Mouse (Mus musculus): Measurements from ENCODE around the gene Pwp2. TPM values are rescaled to one million over a fixed set of nuclear protein-coding genes. Genes with fewer than 3 reads are reported as not detected.
"Not testable (repeated sequence)": the region's sequence is repeated elsewhere in the genome, so short reads cannot be mapped to it uniquely, and the experiment has no call there.

The Pwp2 gene
- polyA plus RNA-seq, 1 experiment, result 17.2 TPM

GRCm38 (mm10) chr10:78192933-78193332, 8.0 kb upstream of the Pwp2 start:
- H3K4me1 ChIP-seq (ENCODE audit: control insufficient read depth, insufficient read depth, low read length), result no peaks in the 10 kb centered on the region
- 93% methylated on average over 5 of the region's 5 CpGs for WGBS
- TF ChIP-seq CTCF (IDR thresholded peaks at IDR 0.05; ENCODE audit: borderline replicate concordance, insufficient read depth, low read depth, low read length), result no peak
- no peak for TF ChIP-seq POLR2A (IDR thresholded peaks at IDR 0.05; ENCODE audit: borderline replicate concordance, insufficient read depth, low read length)

GRCm38 (mm10) chr10:78186076-78186475, 1.1 kb upstream of the Pwp2 start:
- WGBS, result 93% methylated on average over 4 of the region's 4 CpGs
- not testable (repeated sequence) for DNase-seq; H3K4me1 ChIP-seq (ENCODE audit: control insufficient read depth, insufficient read depth, low read length); H3K27ac ChIP-seq (ENCODE audit: insufficient read depth, low read length); H3K4me3 ChIP-seq (replicated peaks; ENCODE audit: insufficient read depth, low read depth, low read length); H3K27me3 ChIP-seq (ENCODE audit: control insufficient read depth, insufficient read depth, low read length)

More at GRCm38 (mm10) chr10:78192933-78193332, 8.0 kb upstream of the Pwp2 start:
- Histone ChIP-seq H3K27ac (ENCODE audit: insufficient read depth, low read length) (no peak overlapping the region), H3K4me3 (replicated peaks; ENCODE audit: insufficient read depth, low read depth, low read length) (no peak overlapping the region), H3K27me3 (ENCODE audit: control insufficient read depth, insufficient read depth, low read length) (no peaks in the 10 kb centered on the region)
- DNase-seq, result no peak

- Histone ChIP-seq H3K4me1 (ENCODE audit: control insufficient read depth, insufficient read depth, low read length) (no peaks in the 10 kb centered on the region), H3K27me3 (ENCODE audit: control insufficient read depth, insufficient read depth, low read length) (no peaks in the 10 kb centered on the region), H3K4me3 (replicated peaks; ENCODE audit: insufficient read depth, low read depth, low read length) (peak overlapping the region; percentile 63), H3K27ac (ENCODE audit: insufficient read depth, low read length) (no peak overlapping the region; the same call in 1 of the 2 replicates)
- WGBS, result 11% methylated on average over 9 of the region's 9 CpGs
- DNase-seq, result no peak
- TF ChIP-seq POLR2A (IDR thresholded peaks at IDR 0.05; ENCODE audit: borderline replicate concordance, insufficient read depth, low read length) (no peak), CTCF (IDR thresholded peaks at IDR 0.05; ENCODE audit: borderline replicate concordance, insufficient read depth, low read depth, low read length) (no peak)
Observed at GRCm38 (mm10) chr10:78185381-78185725, 404 bp upstream of the Pwp2 start.

GRCm38 (mm10) chr10:78183577-78183976, 1.4 kb downstream of the Pwp2 start:
- Histone ChIP-seq H3K4me1 (ENCODE audit: control insufficient read depth, insufficient read depth, low read length) (no peaks in the 10 kb centered on the region), H3K27me3 (ENCODE audit: control insufficient read depth, insufficient read depth, low read length) (no peaks in the 10 kb centered on the region), H3K4me3 (replicated peaks; ENCODE audit: insufficient read depth, low read depth, low read length) (no peak overlapping the region), H3K27ac (ENCODE audit: insufficient read depth, low read length) (no peak overlapping the region)
- DNase-seq, result no peak
- 78% methylated on average over 3 of the region's 3 CpGs for WGBS
- TF ChIP-seq CTCF (IDR thresholded peaks at IDR 0.05; ENCODE audit: borderline replicate concordance, insufficient read depth, low read depth, low read length) (no peak), POLR2A (IDR thresholded peaks at IDR 0.05; ENCODE audit: borderline replicate concordance, insufficient read depth, low read length) (no peak)

GRCm38 (mm10) chr10:78182321-78182720, 2.6 kb downstream of the Pwp2 start:
- no peaks in the 10 kb centered on the region for H3K4me1 ChIP-seq (ENCODE audit: control insufficient read depth, insufficient read depth, low read length)
- no peak overlapping the region for H3K4me3 ChIP-seq (replicated peaks; ENCODE audit: insufficient read depth, low read depth, low read length)
- TF ChIP-seq POLR2A (IDR thresholded peaks at IDR 0.05; ENCODE audit: borderline replicate concordance, insufficient read depth, low read length) (no peak), CTCF (IDR thresholded peaks at IDR 0.05; ENCODE audit: borderline replicate concordance, insufficient read depth, low read depth, low read length) (no peak)
- H3K27me3 ChIP-seq (ENCODE audit: control insufficient read depth, insufficient read depth, low read length), result no peaks in the 10 kb centered on the region
- WGBS, result 93% methylated on average over 17 of the region's 17 CpGs
- DNase-seq, result no peak
- no peak overlapping the region for H3K27ac ChIP-seq (ENCODE audit: insufficient read depth, low read length)

GRCm38 (mm10) chr10:78174474-78174873, 10.5 kb downstream of the Pwp2 start:
- Histone ChIP-seq H3K27ac (ENCODE audit: insufficient read depth, low read length) (no peak overlapping the region), H3K4me1 (ENCODE audit: control insufficient read depth, insufficient read depth, low read length) (peaks cover 6% of the 10 kb centered on the region; the same call in 1 of the 2 replicates), H3K4me3 (replicated peaks; ENCODE audit: insufficient read depth, low read depth, low read length) (no peak overlapping the region), H3K27me3 (ENCODE audit: control insufficient read depth, insufficient read depth, low read length) (no peaks in the 10 kb centered on the region)
- WGBS, result 95% methylated on average over 5 of the region's 5 CpGs
- TF ChIP-seq CTCF (IDR thresholded peaks at IDR 0.05; ENCODE audit: borderline replicate concordance, insufficient read depth, low read depth, low read length) (no peak), POLR2A (IDR thresholded peaks at IDR 0.05; ENCODE audit: borderline replicate concordance, insufficient read depth, low read length) (no peak)
- no peak for DNase-seq

- no peak for TF ChIP-seq POLR2A (IDR thresholded peaks at IDR 0.05; ENCODE audit: borderline replicate concordance, insufficient read depth, low read length)
- no peak for TF ChIP-seq CTCF (IDR thresholded peaks at IDR 0.05; ENCODE audit: borderline replicate concordance, insufficient read depth, low read depth, low read length)
- peaks cover 24% of the 10 kb centered on the region for H3K4me1 ChIP-seq (ENCODE audit: control insufficient read depth, insufficient read depth, low read length)
- no peak for DNase-seq
- 90% methylated on average over 9 of the region's 9 CpGs for WGBS
- H3K4me3 ChIP-seq (replicated peaks; ENCODE audit: insufficient read depth, low read depth, low read length), result no peak overlapping the region
- H3K27me3 ChIP-seq (ENCODE audit: control insufficient read depth, insufficient read depth, low read length), result no peaks in the 10 kb centered on the region
- no peak overlapping the region for H3K27ac ChIP-seq (ENCODE audit: insufficient read depth, low read length)
Observed at GRCm38 (mm10) chr10:78171581-78171980, 13.4 kb downstream of the Pwp2 start.

GRCm38 (mm10) chr10:78171057-78171456, 13.9 kb downstream of the Pwp2 start:
- no peak for DNase-seq
- no peak overlapping the region for H3K4me3 ChIP-seq (replicated peaks; ENCODE audit: insufficient read depth, low read depth, low read length)
- TF ChIP-seq POLR2A (IDR thresholded peaks at IDR 0.05; ENCODE audit: borderline replicate concordance, insufficient read depth, low read length) (no peak), CTCF (IDR thresholded peaks at IDR 0.05; ENCODE audit: borderline replicate concordance, insufficient read depth, low read depth, low read length) (no peak)
- H3K27ac ChIP-seq (ENCODE audit: insufficient read depth, low read length), result no peak overlapping the region
- H3K27me3 ChIP-seq (ENCODE audit: control insufficient read depth, insufficient read depth, low read length), result no peaks in the 10 kb centered on the region
- peaks cover 29% of the 10 kb centered on the region for H3K4me1 ChIP-seq (ENCODE audit: control insufficient read depth, insufficient read depth, low read length)
- 73% methylated on average over 7 of the region's 7 CpGs for WGBS

Measured in cerebellum, adult 2 months (tissue).